Mouse (Mus musculus) cerebellum, adult 2 months (tissue): ENCODE measurements around the gene Zfp120.
"Not testable (repeated sequence)": the region's sequence is repeated elsewhere in the genome, so short reads cannot be mapped to it uniquely, and the experiment has no call there.

Source experiments
- CTCF ChIP-seq: fragments of 200-500 bp; IDR thresholded peaks from 2 replicates; pipeline ENCODE4 v1.5.1; 2011; ENCODE audit warnings: low read depth, mild to moderate bottlenecking, control low read depth, low read length, moderate library complexity, borderline replicate concordance; ENCODE audit not compliant: insufficient read depth
- POLR2A ChIP-seq: fragments of 200-500 bp; IDR thresholded peaks from 2 replicates; pipeline ENCODE4 v1.6.1; 2011; ENCODE audit warnings: low read length, control low read depth, borderline replicate concordance; ENCODE audit not compliant: insufficient read depth

GRCm38 (mm10) chr2:150099618-150100017 is 36.9 kb downstream of the Zfp120 start:
- not testable (repeated sequence) for TF ChIP-seq CTCF, POLR2A
